Mouse (Mus musculus): ENCODE data around the gene Nap1l5. TPM values are rescaled to one million over a fixed set of nuclear protein-coding genes. Genes with fewer than 3 reads are reported as not detected.
"Not testable (repeated sequence)": the region's sequence is repeated elsewhere in the genome, so short reads cannot be mapped to it uniquely, and the experiment has no call there.

Gene Nap1l5
- polyA plus RNA-seq, 1 experiment from 2014 or later = not detected

DNA sequence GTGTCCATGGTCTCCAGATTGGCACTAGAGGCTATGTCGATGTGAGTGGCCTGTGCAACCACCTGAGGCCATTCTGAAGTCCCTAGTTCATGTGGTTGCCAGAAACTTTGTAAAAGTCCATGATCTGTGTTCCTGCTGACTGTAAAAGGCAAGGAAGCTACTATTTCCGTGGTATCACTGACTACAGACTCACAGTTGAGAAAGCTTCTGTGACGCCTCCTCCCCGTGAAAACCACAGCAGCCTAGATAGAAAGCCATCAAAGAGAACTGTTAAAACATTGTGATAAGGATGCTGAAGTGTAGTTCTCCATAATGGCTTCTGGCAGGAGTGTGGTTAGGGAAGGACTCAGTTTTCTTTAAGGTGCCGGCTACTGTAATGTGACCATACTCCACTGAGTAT is 26.0 kb downstream of the Nap1l5 start:
- ATAC-seq (no peak), DNase-seq (ENCODE audit: low read depth, low spot score) (no peak)
- ChIA-PET POLR2A (no interaction called here), CTCF (interaction anchor here (1.5 kb wide), 1 partner anchor 30 kb away, joined by 4 read pairs; no protein-coding TSS in a partner anchor)
- no peak for TF ChIP-seq CTCF (IDR thresholded peaks at IDR 0.05)
- in situ Hi-C loops (cut with MboI; ENCODE audit: low pct_unique_long_range_greater_than_20kb) = no loop called here
- no peaks in the 10 kb centered on the region for H3K27me3 ChIP-seq

GRCm38 (mm10) chr6:58879987-58880386 is 26.9 kb downstream of the Nap1l5 start:
- in situ Hi-C loops (cut with MboI; ENCODE audit: low pct_unique_long_range_greater_than_20kb) = no loop called here
- DNase-seq (ENCODE audit: low read depth, low spot score) (no peak), ATAC-seq (no peak)
- no peaks in the 10 kb centered on the region for H3K27me3 ChIP-seq
- POLR2A ChIA-PET = no interaction called here
- no peak for TF ChIP-seq CTCF (IDR thresholded peaks at IDR 0.05)
- CTCF ChIA-PET = interaction anchor here (1.0 kb wide), 1 partner anchor 12 kb away, joined by 4 read pairs; no protein-coding TSS in a partner anchor

DNA sequence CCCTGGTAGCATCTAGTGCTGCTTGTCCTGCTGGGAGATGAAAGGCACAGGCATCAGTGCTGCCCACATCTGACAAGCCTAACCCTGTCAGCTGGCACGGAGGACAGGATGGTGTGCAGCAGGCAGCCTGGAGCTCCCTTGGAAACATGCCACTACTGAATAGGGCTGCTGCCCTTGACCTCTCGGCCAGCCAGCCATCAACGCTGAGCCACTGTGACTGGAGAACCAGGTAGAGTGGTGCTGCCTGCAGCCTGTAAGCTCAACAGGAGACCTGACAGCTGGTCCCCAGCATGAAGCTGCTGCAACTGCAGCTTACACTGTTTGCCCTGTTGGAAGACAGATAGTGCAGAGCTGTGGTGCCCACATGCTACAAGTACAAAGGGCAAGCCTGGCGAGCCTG is 27.3 kb downstream of the Nap1l5 start:
- POLR2A ChIA-PET = no interaction called here
- in situ Hi-C loops (cut with MboI; ENCODE audit: low pct_unique_long_range_greater_than_20kb) = no loop called here
- DNase-seq (ENCODE audit: low read depth, low spot score) (no peak), ATAC-seq (no peak)
- CTCF ChIA-PET = interaction anchor here (1.0 kb wide), 1 partner anchor 12 kb away, joined by 4 read pairs; no protein-coding TSS in a partner anchor
- no peaks in the 10 kb centered on the region for H3K27me3 ChIP-seq
- no peak for TF ChIP-seq CTCF (IDR thresholded peaks at IDR 0.05)

GRCm38 (mm10) chr6:58867858-58868257 is 39.0 kb downstream of the Nap1l5 start:
- ATAC-seq; POLR2A ChIA-PET; H3K27me3 ChIP-seq; CTCF ChIA-PET; DNase-seq (ENCODE audit: low read depth, low spot score); in situ Hi-C loops (cut with MboI; ENCODE audit: low pct_unique_long_range_greater_than_20kb): not testable (repeated sequence)

GRCm38 (mm10) chr6:58863631-58864235 is 43.1 kb downstream of the Nap1l5 start:
- ATAC-seq = no peak
- no peaks in the 10 kb centered on the region for H3K27me3 ChIP-seq
- ChIA-PET POLR2A (no interaction called here), CTCF (no interaction called here)
- no peak for DNase-seq (ENCODE audit: low read depth, low spot score)
- no peak for TF ChIP-seq CTCF (IDR thresholded peaks at IDR 0.05)
- in situ Hi-C loops (cut with MboI; ENCODE audit: low pct_unique_long_range_greater_than_20kb) = no loop called here

- CTCF ChIA-PET = no interaction called here
- H3K27me3 ChIP-seq = no peaks in the 10 kb centered on the region
- in situ Hi-C loops (cut with MboI; ENCODE audit: low pct_unique_long_range_greater_than_20kb) = no loop called here
- no peak for TF ChIP-seq CTCF (IDR thresholded peaks at IDR 0.05)
- DNase-seq (ENCODE audit: low read depth, low spot score) (no peak), ATAC-seq (no peak)
- POLR2A ChIA-PET = no interaction called here
These were observed 44.4 kb downstream of the Nap1l5 start for GRCm38 (mm10) chr6:58862446-58862993.

DNA sequence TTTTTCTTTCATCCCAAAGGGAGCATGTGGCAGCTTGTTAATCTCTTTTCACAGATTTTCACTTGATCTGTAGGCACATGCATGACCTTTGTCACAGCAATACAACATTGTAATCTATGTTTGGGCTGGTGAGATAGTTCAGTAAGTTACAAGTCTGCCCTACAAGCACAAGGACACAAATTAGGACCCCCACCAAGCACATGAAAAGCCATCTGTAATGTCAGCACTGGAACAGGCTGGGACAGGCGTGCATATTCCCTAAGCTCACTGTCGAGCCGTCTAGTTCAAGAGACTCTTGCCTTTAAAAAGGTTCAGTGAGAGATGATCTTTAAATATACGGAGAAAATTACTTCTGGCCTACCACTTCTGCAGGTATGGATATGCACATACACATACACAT is 47.4 kb downstream of the Nap1l5 start:
- in situ Hi-C loops (cut with MboI; ENCODE audit: low pct_unique_long_range_greater_than_20kb) = no loop called here
- no peak for TF ChIP-seq CTCF (IDR thresholded peaks at IDR 0.05)
- ATAC-seq (no peak), DNase-seq (ENCODE audit: low read depth, low spot score) (no peak)
- ChIA-PET CTCF (no interaction called here), POLR2A (no interaction called here)
- H3K27me3 ChIP-seq = no peaks in the 10 kb centered on the region

DNA sequence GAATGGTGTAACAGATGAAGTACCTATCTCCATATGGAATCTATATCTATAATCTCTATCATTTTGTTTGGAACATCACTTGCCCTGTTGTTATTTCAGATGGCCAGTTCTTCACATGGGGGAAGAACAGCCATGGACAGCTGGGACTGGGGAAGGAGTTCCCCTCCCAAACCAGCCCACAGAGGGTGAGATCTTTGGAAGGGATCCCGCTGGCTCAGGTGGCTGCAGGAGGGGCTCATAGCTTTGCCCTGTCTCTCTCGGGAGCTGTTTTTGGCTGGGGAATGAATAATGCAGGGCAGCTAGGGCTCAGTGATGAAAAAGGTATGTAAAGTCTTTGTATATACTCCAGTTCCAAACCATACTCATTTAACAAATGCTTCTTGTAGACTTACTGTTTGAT is 50.4 kb downstream of the Nap1l5 start:
- no peaks in the 10 kb centered on the region for H3K27me3 ChIP-seq
- no peak for DNase-seq (ENCODE audit: low read depth, low spot score)
- ChIA-PET CTCF (no interaction called here), POLR2A (no interaction called here)
- in situ Hi-C loops (cut with MboI; ENCODE audit: low pct_unique_long_range_greater_than_20kb) = no loop called here
- ATAC-seq = no peak
- TF ChIP-seq CTCF (IDR thresholded peaks at IDR 0.05) = no peak

DNA sequence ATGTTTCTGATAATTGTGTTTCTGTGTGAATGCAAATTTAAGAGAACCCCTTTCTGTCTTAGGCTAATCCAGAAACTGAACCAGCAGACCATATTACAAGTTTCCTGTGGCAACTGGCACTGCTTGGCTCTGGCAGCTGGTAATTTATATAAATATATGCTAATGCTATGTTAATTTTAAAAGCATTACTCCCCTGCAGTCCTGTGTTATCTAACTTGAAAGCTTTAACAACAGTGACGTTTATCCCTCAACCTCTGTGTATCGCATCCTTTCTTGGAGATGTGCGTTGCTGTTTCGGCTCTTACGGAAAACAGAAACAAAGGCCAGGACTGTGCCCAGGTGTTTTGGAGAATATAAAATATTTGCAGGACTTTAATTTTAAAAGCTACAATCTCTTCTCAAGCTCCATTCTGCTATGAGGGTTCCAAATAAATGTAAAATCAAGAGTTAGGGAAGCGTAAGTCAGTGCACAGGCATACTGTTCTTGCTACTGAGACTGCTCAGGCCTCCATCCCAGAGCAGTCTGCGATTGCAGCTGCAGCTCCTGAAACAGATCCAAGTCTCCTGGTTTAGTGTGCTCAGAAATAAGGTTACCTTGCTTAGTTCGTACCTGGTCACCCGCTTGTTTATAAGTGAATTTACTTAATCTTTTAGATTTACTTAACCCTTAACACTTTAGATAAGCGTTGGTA is 51.1 kb downstream of the Nap1l5 start:
- CTCF ChIA-PET = interaction anchor here (1.0 kb wide), 1 partner anchor 10 kb away, joined by 3 read pairs; no protein-coding TSS in a partner anchor
- ATAC-seq = no peak
- POLR2A ChIA-PET = no interaction called here
- no peak for DNase-seq (ENCODE audit: low read depth, low spot score)
- in situ Hi-C loops (cut with MboI; ENCODE audit: low pct_unique_long_range_greater_than_20kb) = no loop called here
- no peak for TF ChIP-seq CTCF (IDR thresholded peaks at IDR 0.05)
- no peaks in the 10 kb centered on the region for H3K27me3 ChIP-seq

Other genes starting within 250 kb of the Nap1l5 start
- 27.1 TPM for gene Herc3, start 75.6 kb downstream of the Nap1l5 start, polyA plus RNA-seq (2021)
- 0.22 TPM for gene Fam13a, start 117.5 kb upstream of the Nap1l5 start, polyA plus RNA-seq (2021)